In genomic region chr9:107667219-107667618, GRCm38 (mm10) we compare ENCODE assay signal across 8 mouse cellular contexts. TPM values are rescaled to one million over a fixed set of nuclear protein-coding genes. Genes with fewer than 3 reads are reported as not detected.
DNase-seq lines count a peak whose midpoint lies in the region; ATAC-seq lines count a peak whose summit lies in the region.

No protein-coding gene starts in this region.

- peak; percentile 71 for DNase-seq in forebrain, embryonic 14.5 days (ENCODE audit: low spot score)
- DNase-seq in heart, postnatal 25 days (ENCODE audit: low spot score), result peak; percentile 42
- peak; percentile 90 for DNase-seq in limb, embryonic 10.5 days (ENCODE audit: low spot score)
- peak; percentile 74 for DNase-seq in midbrain, embryonic 14.5 days
- DNase-seq in thymus, postnatal 25 days, result peak; percentile 28
- no peak for DNase-seq in B cell, adult 2 months

- H3K4me1 ChIP-seq in megakaryocyte, embryonic 14.5 days, result peaks cover 10% of the 10 kb centered on the region
- H3K4me1 ChIP-seq in forebrain, embryonic 14.5 days (ENCODE audit: control insufficient read depth, insufficient read depth, low read length), result peaks cover 16% of the 10 kb centered on the region
- H3K4me1 ChIP-seq in limb, embryonic 10.5 days, result peaks cover 51% of the 10 kb centered on the region
- H3K4me1 ChIP-seq in midbrain, embryonic 14.5 days (ENCODE audit: control insufficient read depth, insufficient read depth, low read length), result peaks cover 23% of the 10 kb centered on the region

- no peaks in the 10 kb centered on the region for H3K36me3 ChIP-seq in megakaryocyte, embryonic 14.5 days (replicated peaks; ENCODE audit: low read length)
- H3K36me3 ChIP-seq in forebrain, embryonic 14.5 days (ENCODE audit: control insufficient read depth, insufficient read depth, low read length), result no peaks in the 10 kb centered on the region
- no peaks in the 10 kb centered on the region for H3K36me3 ChIP-seq in limb, embryonic 10.5 days
- no peaks in the 10 kb centered on the region for H3K36me3 ChIP-seq in midbrain, embryonic 14.5 days (ENCODE audit: control insufficient read depth, insufficient read depth, low read length)

- under 1% methylated on average over 24 of the region's 24 CpGs for WGBS in forebrain, embryonic 14.5 days
- under 1% methylated on average over 24 of the region's 24 CpGs for WGBS in limb, embryonic 10.5 days
- under 1% methylated on average over 24 of the region's 24 CpGs for WGBS in midbrain, embryonic 14.5 days

- H3K27me3 ChIP-seq in megakaryocyte, embryonic 14.5 days (replicated peaks), result peaks cover 89% of the 10 kb centered on the region
- H3K27me3 ChIP-seq in forebrain, embryonic 14.5 days (replicated peaks; ENCODE audit: control insufficient read depth, insufficient read depth, low read length), result peaks cover 8% of the 10 kb centered on the region
- peaks cover 57% of the 10 kb centered on the region for H3K27me3 ChIP-seq in limb, embryonic 10.5 days (ENCODE audit: low read depth, poor library complexity, severe bottlenecking)
- H3K27me3 ChIP-seq in midbrain, embryonic 14.5 days (ENCODE audit: control insufficient read depth, insufficient read depth, low read length), result peaks cover 15% of the 10 kb centered on the region

- ATAC-seq in megakaryocyte, adult 5-6 weeks (ENCODE audit: poor library complexity, severe bottlenecking), result no peak
- peak; percentile 93 for ATAC-seq in forebrain, embryonic 14.5 days
- peak; percentile 80 for ATAC-seq in midbrain, embryonic 14.5 days (ENCODE audit: low FRiP score, low TSS enrichment)

- H3K4me3 ChIP-seq in megakaryocyte, embryonic 14.5 days (replicated peaks), result peak overlapping the region; percentile 56
- peak overlapping the region; percentile 38 for H3K4me3 ChIP-seq in forebrain, embryonic 14.5 days (ENCODE audit: low read depth, low read length)
- H3K4me3 ChIP-seq in limb, embryonic 10.5 days, result peak overlapping the region; percentile 62
- H3K4me3 ChIP-seq in midbrain, embryonic 14.5 days (replicated peaks; ENCODE audit: low read depth, low read length), result peak overlapping the region; percentile 36

- no peak overlapping the region for H3K27ac ChIP-seq in forebrain, embryonic 14.5 days (ENCODE audit: low read depth, low read length)
- H3K27ac ChIP-seq in limb, embryonic 10.5 days, result peak overlapping the region; percentile 74
- no peak overlapping the region for H3K27ac ChIP-seq in midbrain, embryonic 14.5 days (replicated peaks; ENCODE audit: low read depth, low read length)

- H3K9me3 ChIP-seq in megakaryocyte, embryonic 14.5 days, result no peaks in the 10 kb centered on the region
- no peaks in the 10 kb centered on the region for H3K9me3 ChIP-seq in forebrain, embryonic 14.5 days (replicated peaks; ENCODE audit: control insufficient read depth, low read length)
- no peaks in the 10 kb centered on the region for H3K9me3 ChIP-seq in limb, embryonic 10.5 days (replicated peaks)
- no peaks in the 10 kb centered on the region for H3K9me3 ChIP-seq in midbrain, embryonic 14.5 days (ENCODE audit: control insufficient read depth, low read length)

- H3K4me2 ChIP-seq in forebrain, embryonic 14.5 days (ENCODE audit: low read length), result peak overlapping the region; percentile 85
- H3K4me2 ChIP-seq in midbrain, embryonic 14.5 days (ENCODE audit: low read length), result peak overlapping the region; percentile 69

- peak overlapping the region; percentile 56 for H3K9ac ChIP-seq in forebrain, embryonic 14.5 days (ENCODE audit: low read length)
- H3K9ac ChIP-seq in midbrain, embryonic 14.5 days (replicated peaks; ENCODE audit: low read length), result peak overlapping the region; percentile 46; the same call in 1 of the 2 replicates

- intact Hi-C loops in heart, postnatal 25 days (cut with DNase I), result no loop called here

RNA-seq across cellular contexts. Expression of gene Slc38a3, which starts 2.1 kb away (rescaled TPM):
- polyA plus RNA-seq in megakaryocyte, embryonic 14.5 days (2012; ENCODE audit: insufficient read depth, low replicate concordance), result not detected in 2 replicates
- total RNA-seq in megakaryocyte, adult 5-6 weeks (2015), result not detected in 2 replicates
- total RNA-seq in megakaryocyte, adult 5-6 weeks (2017), result not detected in 2 replicates
- polyA plus RNA-seq in forebrain, embryonic 14.5 days (2014; fragmentation: Nextera tagmentation; extraction: Ambion mirVana), result 32.8 and 32.9 TPM in 2 replicates
- total RNA-seq in heart, postnatal 25 days (2021), result 10 to 100 TPM; 62.0 to 69.7 TPM
- polyA plus RNA-seq in limb, embryonic 10.5 days (2016; fragmentation: Nextera tagmentation; extraction: Ambion mirVana), result 3.9 and 4.3 TPM in 2 replicates
- 20.4 and 31.9 TPM in 2 replicates for polyA plus RNA-seq in midbrain, embryonic 14.5 days (2014; fragmentation: Nextera tagmentation; extraction: Ambion mirVana)

RNA-seq across cellular contexts. Expression of gene Gnat1, which starts 12.3 kb away (rescaled TPM):
- polyA plus RNA-seq in megakaryocyte, embryonic 14.5 days (2012; ENCODE audit: insufficient read depth, low replicate concordance), result not detected in 2 replicates
- not detected in 2 replicates for total RNA-seq in megakaryocyte, adult 5-6 weeks (2015)
- not detected in 2 replicates for total RNA-seq in megakaryocyte, adult 5-6 weeks (2017)
- 0.28 and 0.66 TPM in 2 replicates for polyA plus RNA-seq in forebrain, embryonic 14.5 days (2014; fragmentation: Nextera tagmentation; extraction: Ambion mirVana)
- not detected for total RNA-seq in heart, postnatal 25 days (2021)
- polyA plus RNA-seq in limb, embryonic 10.5 days (2016; fragmentation: Nextera tagmentation; extraction: Ambion mirVana), result 2.6 and 3.3 TPM in 2 replicates
- polyA plus RNA-seq in midbrain, embryonic 14.5 days (2014; fragmentation: Nextera tagmentation; extraction: Ambion mirVana), result 0.97 and 2.0 TPM in 2 replicates

RNA-seq across cellular contexts. Expression of gene Gnai2, which starts 32.1 kb away (rescaled TPM):
- 1,319 and 1,886 TPM in 2 replicates for polyA plus RNA-seq in megakaryocyte, embryonic 14.5 days (2012; ENCODE audit: insufficient read depth, low replicate concordance)
- 749 and 768 TPM in 2 replicates for total RNA-seq in megakaryocyte, adult 5-6 weeks (2015)
- total RNA-seq in megakaryocyte, adult 5-6 weeks (2017), result 859 and 871 TPM in 2 replicates
- 371 and 423 TPM in 2 replicates for polyA plus RNA-seq in forebrain, embryonic 14.5 days (2014; fragmentation: Nextera tagmentation; extraction: Ambion mirVana)
- 100 to 1,000 TPM; 241 to 257 TPM for total RNA-seq in heart, postnatal 25 days (2021)
- polyA plus RNA-seq in limb, embryonic 10.5 days (2016; fragmentation: Nextera tagmentation; extraction: Ambion mirVana), result 355 and 403 TPM in 2 replicates
- polyA plus RNA-seq in midbrain, embryonic 14.5 days (2014; fragmentation: Nextera tagmentation; extraction: Ambion mirVana), result 284 and 326 TPM in 2 replicates

RNA-seq across cellular contexts. Expression of gene Sema3f, which starts 43.1 kb away (rescaled TPM):
- polyA plus RNA-seq in megakaryocyte, embryonic 14.5 days (2012; ENCODE audit: insufficient read depth, low replicate concordance), result not detected in 2 replicates
- total RNA-seq in megakaryocyte, adult 5-6 weeks (2015), result not detected in 2 replicates
- not detected in 2 replicates for total RNA-seq in megakaryocyte, adult 5-6 weeks (2017)
- polyA plus RNA-seq in forebrain, embryonic 14.5 days (2014; fragmentation: Nextera tagmentation; extraction: Ambion mirVana), result 7.4 and 12.2 TPM in 2 replicates
- total RNA-seq in heart, postnatal 25 days (2021), result 10 to 100 TPM; 15.1 to 15.8 TPM
- polyA plus RNA-seq in limb, embryonic 10.5 days (2016; fragmentation: Nextera tagmentation; extraction: Ambion mirVana), result 31.7 and 33.6 TPM in 2 replicates
- 34.0 and 37.0 TPM in 2 replicates for polyA plus RNA-seq in midbrain, embryonic 14.5 days (2014; fragmentation: Nextera tagmentation; extraction: Ambion mirVana)

RNA-seq across cellular contexts. Expression of gene Sema3b, which starts 58.2 kb away (rescaled TPM):
- polyA plus RNA-seq in megakaryocyte, embryonic 14.5 days (2012; ENCODE audit: insufficient read depth, low replicate concordance), result not detected in 2 replicates
- total RNA-seq in megakaryocyte, adult 5-6 weeks (2015), result not detected in 2 replicates
- 0.08 TPM in 1 of 2 replicates, not detected in the other for total RNA-seq in megakaryocyte, adult 5-6 weeks (2017)
- polyA plus RNA-seq in forebrain, embryonic 14.5 days (2014; fragmentation: Nextera tagmentation; extraction: Ambion mirVana), result 0.85 and 1.3 TPM in 2 replicates
- 10 to 100 TPM; 15.0 to 17.8 TPM for total RNA-seq in heart, postnatal 25 days (2021)
- polyA plus RNA-seq in limb, embryonic 10.5 days (2016; fragmentation: Nextera tagmentation; extraction: Ambion mirVana), result 2.2 and 3.6 TPM in 2 replicates
- polyA plus RNA-seq in midbrain, embryonic 14.5 days (2014; fragmentation: Nextera tagmentation; extraction: Ambion mirVana), result 1.5 and 3.2 TPM in 2 replicates

Comparison
In these comparisons a context has a peak if more than half of its experiments do, and no peak if none do; other contexts are left out.
1. DNase-seq: peak in forebrain, embryonic 14.5 days (single experiment), heart, postnatal 25 days (single experiment), limb, embryonic 10.5 days (single experiment), midbrain, embryonic 14.5 days (single experiment) and thymus, postnatal 25 days (single experiment); none in B cell, adult 2 months (0 of 2).
2. Peak in every context shown above with its lines, with median percentiles within 50 percentile points of each other: H3K4me3 ChIP-seq.